Mouse (Mus musculus) forebrain, embryonic 14.5 days (tissue): Measurements from ENCODE around the gene Ubxn6. TPM values are rescaled to one million over a fixed set of nuclear protein-coding genes. Genes with fewer than 3 reads are reported as not detected.

Experiments
- ATAC-seq: fragments of 200-750 bp; cut with Nextera tagmentation; 2 replicates; pipeline ENCODE4 v1.8.0; 2017; ENCODE audit warnings: mild to moderate bottlenecking, moderate library complexity
- DNase-seq: peaks from one replicate; pipeline ENCODE4 v3.0.0-alpha.2; 2015; ENCODE audit warnings: low spot score
- H3K27ac ChIP-seq: fragments of 300-500 bp; sonication (generic); 2 replicates; pipeline ENCODE4 v1.5.1; 2014; ENCODE audit warnings: low read depth, mild to moderate bottlenecking, control low read depth, low read length, moderate library complexity
- H3K27me3 ChIP-seq: fragments of 300-500 bp; sonication (generic); replicated peaks from 2 replicates; pipeline ENCODE4 v1.6.1; 2014; ENCODE audit warnings: low read length, control low read depth, mixed read lengths; ENCODE audit not compliant: control insufficient read depth, insufficient read depth
- H3K36me3 ChIP-seq: fragments of 300-500 bp; sonication (generic); 2 replicates; pipeline ENCODE4 v1.6.1; 2014; ENCODE audit warnings: low read length, control low read depth; ENCODE audit not compliant: control insufficient read depth, insufficient read depth
- H3K4me1 ChIP-seq: fragments of 300-500 bp; sonication (generic); 2 replicates; pipeline ENCODE4 v1.6.1; 2014; ENCODE audit warnings: antibody characterized with exemption, low read length, control low read depth; ENCODE audit not compliant: control insufficient read depth, insufficient read depth
- H3K4me2 ChIP-seq: fragments of 300-500 bp; sonication (generic); 2 replicates; pipeline ENCODE4 v1.6.1; 2014; ENCODE audit warnings: mild to moderate bottlenecking, control low read depth, low read length
- H3K4me3 ChIP-seq: fragments of 300-500 bp; sonication (generic); 2 replicates; pipeline ENCODE4 v1.5.1; 2014; ENCODE audit warnings: low read depth, low read length, control low read depth
- H3K9ac ChIP-seq: fragments of 300-500 bp; sonication (generic); 2 replicates; pipeline ENCODE4 v1.6.1; 2014; ENCODE audit warnings: mild to moderate bottlenecking, low read length, control low read depth, moderate library complexity
- H3K9me3 ChIP-seq: fragments of 300-500 bp; sonication (generic); replicated peaks from 2 replicates; pipeline ENCODE4 v1.6.1; 2016; ENCODE audit warnings: low read length, control low read depth, mixed read lengths; ENCODE audit not compliant: control insufficient read depth
- WGBS: fragments of 180-500 bp; shearing (Covaris S2); extraction: QIAGEN DNeasy Blood & Tissue Kit; methylation state at CpG from one replicate; pipeline ENCODE4 v1.1.7; 2014; 5-methylcytosine and 5-hydroxymethylcytosine counted together
- polyA plus RNA-seq: library from polyadenylated mRNA; unstranded; fragments of >200 nt; fragmentation: Nextera tagmentation; extraction: Ambion mirVana; gene quantifications from 2 replicates; pipeline ENCODE4 v1.2.1, GENCODE M21; 2014

Gene Ubxn6
- polyA plus RNA-seq = 68.8 and 83.7 TPM in 2 replicates

- Histone ChIP-seq H3K27me3 (no peaks in the 10 kb centered on the region), H3K9me3 (no peaks in the 10 kb centered on the region), H3K27ac (peak within 1 kb of the TSS; percentile 76), H3K9ac (peak within 1 kb of the TSS; percentile 72), H3K4me3 (peak within 1 kb of the TSS; percentile 47), H3K4me2 (peak within 1 kb of the TSS; percentile 70), H3K36me3 (peaks cover 36% of the 10 kb centered on the region), H3K4me1 (peaks cover 11% of the 10 kb centered on the region)
- peak; percentile 63 for ATAC-seq
- DNase-seq = peak; percentile 98
- WGBS = under 1% methylated on average over 35 of the region's 35 CpGs
These were observed at the start of gene Ubxn6 for GRCm38 (mm10) chr17:56074827-56075208. Gene Ubxn6 (minus strand): TSS chr17:56075028.

- no peak overlapping the region for H3K27ac ChIP-seq
- H3K27me3 ChIP-seq = peaks cover 57% of the 10 kb centered on the region
- WGBS = 54% methylated on average over 59 of the region's 59 CpGs
- peak overlapping the region; percentile 44 for H3K4me2 ChIP-seq
- H3K9ac ChIP-seq = no peak overlapping the region
- ATAC-seq (peak; percentile 9; the same call in 1 of the 2 replicates), DNase-seq (no peak)
- no peak overlapping the region for H3K4me3 ChIP-seq
- peaks cover 10% of the 10 kb centered on the region for H3K9me3 ChIP-seq
- no peaks in the 10 kb centered on the region for H3K4me1 ChIP-seq
- H3K36me3 ChIP-seq = peaks cover 28% of the 10 kb centered on the region
These were observed 49.0 kb upstream of the Ubxn6 start for GRCm38 (mm10) chr17:56123681-56124340.

- Histone ChIP-seq H3K27me3 (peaks cover 64% of the 10 kb centered on the region), H3K4me2 (no peak overlapping the region), H3K4me1 (no peaks in the 10 kb centered on the region), H3K4me3 (no peak overlapping the region), H3K27ac (no peak overlapping the region), H3K9me3 (peaks cover 10% of the 10 kb centered on the region), H3K36me3 (peaks cover 25% of the 10 kb centered on the region), H3K9ac (no peak overlapping the region)
- DNase-seq (no peak), ATAC-seq (no peak)
- 87% methylated on average over 12 of the region's 12 CpGs for WGBS
These were observed 48.3 kb upstream of the Ubxn6 start for GRCm38 (mm10) chr17:56123161-56123560.

- Histone ChIP-seq H3K36me3 (peaks cover 15% of the 10 kb centered on the region), H3K4me2 (no peak within 1 kb of the TSS), H3K9ac (no peak within 1 kb of the TSS), H3K4me3 (no peak within 1 kb of the TSS), H3K27me3 (peaks cover 65% of the 10 kb centered on the region), H3K4me1 (0 out of 2 replicates have a peak, but pooled peaks cover 4% of the 10 kb centered on the region), H3K27ac (no peak within 1 kb of the TSS), H3K9me3 (peaks cover 10% of the 10 kb centered on the region)
- no peak for ATAC-seq
- DNase-seq = no peak
- 57% methylated on average over 2 of the region's 2 CpGs for WGBS
These were observed 47.0 kb upstream of the Ubxn6 start, which contains the start of gene Lrg1 for GRCm38 (mm10) chr17:56121826-56122225. Gene Lrg1 (minus strand): TSS chr17:56122001.

- Histone ChIP-seq H3K9ac (no peak overlapping the region), H3K9me3 (peaks cover 10% of the 10 kb centered on the region), H3K27me3 (peaks cover 72% of the 10 kb centered on the region), H3K27ac (no peak overlapping the region), H3K36me3 (peaks cover 14% of the 10 kb centered on the region), H3K4me3 (no peak overlapping the region), H3K4me2 (no peak overlapping the region), H3K4me1 (0 out of 2 replicates have a peak, but pooled peaks cover 4% of the 10 kb centered on the region)
- ATAC-seq = no peak
- 11% methylated on average over 65 of the region's 66 CpGs for WGBS
- DNase-seq = no peak
These were observed 45.4 kb upstream of the Ubxn6 start for GRCm38 (mm10) chr17:56119981-56120880.

- no peak for ATAC-seq
- H3K27me3 ChIP-seq = peaks cover 68% of the 10 kb centered on the region
- DNase-seq = no peak
These were observed 44.6 kb upstream of the Ubxn6 start for GRCm38 (mm10) chr17:56119431-56119830.

GRCm38 (mm10) chr17:56117251-56117710, 42.5 kb upstream of the Ubxn6 start, which contains the start of gene Plin5:
Gene Plin5 (minus strand): TSS chr17:56117596.
- peak; percentile 44; the same call in 1 of the 2 replicates for ATAC-seq
- Histone ChIP-seq H3K27ac (no peak within 1 kb of the TSS), H3K4me2 (peak within 1 kb of the TSS; percentile 46), H3K4me1 (0 out of 2 replicates have a peak, but pooled peaks cover 4% of the 10 kb centered on the region), H3K36me3 (no peaks in the 10 kb centered on the region), H3K9me3 (peaks cover 4% of the 10 kb centered on the region; the same call in 1 of the 2 replicates), H3K27me3 (peaks cover 48% of the 10 kb centered on the region), H3K9ac (peak within 1 kb of the TSS; percentile 14; the same call in 1 of the 2 replicates), H3K4me3 (peak within 1 kb of the TSS; percentile 10; the same call in 1 of the 2 replicates)
- WGBS = 2% methylated on average over 27 of the region's 27 CpGs
- peak; percentile 34 for DNase-seq

More at GRCm38 (mm10) chr17:56119431-56119830, 44.6 kb upstream of the Ubxn6 start:
- Histone ChIP-seq H3K4me2 (no peak overlapping the region), H3K9me3 (peaks cover 10% of the 10 kb centered on the region), H3K4me3 (no peak overlapping the region), H3K36me3 (peaks cover 11% of the 10 kb centered on the region; the same call in 1 of the 2 replicates), H3K9ac (no peak overlapping the region), H3K4me1 (0 out of 2 replicates have a peak, but pooled peaks cover 4% of the 10 kb centered on the region), H3K27ac (no peak overlapping the region)
- WGBS = 52% methylated on average over 12 of the region's 12 CpGs

GRCm38 (mm10) chr17:56116193-56116592, 41.4 kb upstream of the Ubxn6 start:
- peaks cover 37% of the 10 kb centered on the region for H3K27me3 ChIP-seq
- DNase-seq (no peak), ATAC-seq (no peak)
- no peaks in the 10 kb centered on the region for H3K36me3 ChIP-seq
- H3K4me1 ChIP-seq = 0 out of 2 replicates have a peak, but pooled peaks cover 4% of the 10 kb centered on the region
- H3K4me2 ChIP-seq = no peak overlapping the region
- WGBS = 79% methylated on average over 10 of the region's 10 CpGs
- H3K9me3 ChIP-seq = no peaks in the 10 kb centered on the region
- H3K9ac ChIP-seq = no peak overlapping the region
- H3K4me3 ChIP-seq = no peak overlapping the region
- no peak overlapping the region for H3K27ac ChIP-seq
